Mouse (Mus musculus) common myeloid progenitor, adult 5-6 weeks (primary cell): ENCODE results near the gene 0610012G03Rik. TPM values are rescaled to one million over a fixed set of nuclear protein-coding genes. Genes with fewer than 3 reads are reported as not detected.
A peak's percentile ranks its signal among the peaks of the same experiment; 100 is the strongest.
"Not testable (repeated sequence)": the region's sequence is repeated elsewhere in the genome, so short reads cannot be mapped to it uniquely, and the experiment has no call there.

Experiments
- ATAC-seq: replicated peaks from 2 replicates; pipeline ENCODE4 v1.8.0; 2016; ENCODE audit warnings: low read depth, mild to moderate bottlenecking, moderate TSS enrichment, inconsistent platforms; ENCODE audit not compliant: poor library complexity, severe bottlenecking
- total RNA-seq: library from RNA; stranded (forward); fragments of 200-1000, 187-1606 nt; gene quantifications from 2 replicates; pipeline ENCODE4 v1.2.3, GENCODE M21; 2017

The 0610012G03Rik gene
- 13.5 and 14.6 TPM in 2 replicates for total RNA-seq

- peak; percentile 91 for ATAC-seq
Measured at GRCm38 (mm10) chr16:31948345-31948774, at the start of gene 0610012G03Rik, which contains the start of gene Ncbp2. Gene 0610012G03Rik (minus strand): TSS chr16:31948494. Gene Ncbp2 (plus strand): TSS chr16:31948513.

GRCm38 (mm10) chr16:31996371-31996770 is 48.1 kb upstream of the 0610012G03Rik start:
- ATAC-seq, result no peak

GRCm38 (mm10) chr16:31993946-31994345 is 45.7 kb upstream of the 0610012G03Rik start:
- ATAC-seq, result no peak

GRCm38 (mm10) chr16:31993195-31993594 is 44.9 kb upstream of the 0610012G03Rik start:
- ATAC-seq, result no peak

GRCm38 (mm10) chr16:31992039-31992438 is 43.7 kb upstream of the 0610012G03Rik start:
- no peak for ATAC-seq

GRCm38 (mm10) chr16:31980946-31981345 is 32.7 kb upstream of the 0610012G03Rik start:
- no peak for ATAC-seq

- ATAC-seq, result no peak
Measured at GRCm38 (mm10) chr16:31979501-31979900, 31.2 kb upstream of the 0610012G03Rik start.

GRCm38 (mm10) chr16:31975258-31975657 is 27.0 kb upstream of the 0610012G03Rik start:
- ATAC-seq, result no peak

GRCm38 (mm10) chr16:31963224-31963623 is 14.9 kb upstream of the 0610012G03Rik start:
- no peak for ATAC-seq

- no peak for ATAC-seq
Measured at GRCm38 (mm10) chr16:31947901-31948316, 385 bp downstream of the 0610012G03Rik start.

GRCm38 (mm10) chr16:31947333-31947732 is 961 bp downstream of the 0610012G03Rik start:
- ATAC-seq, result 0 out of 2 replicates have a peak, but pooled peaks have one; percentile 17

- not testable (repeated sequence) for ATAC-seq
Measured at GRCm38 (mm10) chr16:31945986-31946385, 2.3 kb downstream of the 0610012G03Rik start.

- no peak for ATAC-seq
Measured at GRCm38 (mm10) chr16:31945372-31945771, 2.9 kb downstream of the 0610012G03Rik start.

- no peak for ATAC-seq
Measured at GRCm38 (mm10) chr16:31944698-31945255, 3.5 kb downstream of the 0610012G03Rik start.

- ATAC-seq, result peak; percentile 71
Measured at GRCm38 (mm10) chr16:31943980-31944379, 4.3 kb downstream of the 0610012G03Rik start.

- ATAC-seq, result no peak
Measured at GRCm38 (mm10) chr16:31940586-31940985, 7.7 kb downstream of the 0610012G03Rik start.

- peak; percentile 20 for ATAC-seq
Measured at GRCm38 (mm10) chr16:31938856-31939255, 9.4 kb downstream of the 0610012G03Rik start.

- no peak for ATAC-seq
Measured at GRCm38 (mm10) chr16:31936568-31936967, 11.7 kb downstream of the 0610012G03Rik start.

- ATAC-seq, result peak; percentile 42
Measured at GRCm38 (mm10) chr16:31935091-31935979, 13.0 kb downstream of the 0610012G03Rik start.

- ATAC-seq, result no peak
Measured at GRCm38 (mm10) chr16:31934550-31935010, 13.7 kb downstream of the 0610012G03Rik start.
